Mouse (Mus musculus) forebrain, embryonic 12.5 days (tissue): ENCODE results near the gene Aldh1l1. TPM values are rescaled to one million over a fixed set of nuclear protein-coding genes. Genes with fewer than 3 reads are reported as not detected.

Experiments used
- ATAC-seq: fragments of 200-750 bp; cut with Nextera tagmentation; 2 replicates; pipeline ENCODE4 v1.8.0; 2017; ENCODE audit warnings: moderate TSS enrichment; ENCODE audit not compliant: low FRiP score
- H3K27ac ChIP-seq: fragments of 300-500 bp; sonication (generic); 2 replicates; pipeline ENCODE4 v1.5.1; 2016; ENCODE audit warnings: mild to moderate bottlenecking
- H3K27me3 ChIP-seq: fragments of 300-500 bp; sonication (generic); 2 replicates; pipeline ENCODE4 v1.6.1; 2016; ENCODE audit warnings: mild to moderate bottlenecking
- H3K36me3 ChIP-seq: fragments of 300-500 bp; sonication (generic); replicated peaks from 2 replicates; pipeline ENCODE4 v1.6.1; 2016; ENCODE audit warnings: mild to moderate bottlenecking
- H3K4me1 ChIP-seq: fragments of 300-500 bp; sonication (generic); 2 replicates; pipeline ENCODE4 v1.6.1; 2016
- H3K4me2 ChIP-seq: fragments of 300-500 bp; sonication (generic); 2 replicates; pipeline ENCODE4 v1.6.1; 2016; ENCODE audit warnings: mild to moderate bottlenecking, moderate library complexity
- H3K4me3 ChIP-seq: fragments of 300-500 bp; sonication (generic); replicated peaks from 2 replicates; pipeline ENCODE4 v1.5.1; 2016; ENCODE audit warnings: mild to moderate bottlenecking
- H3K9ac ChIP-seq: fragments of 300-500 bp; sonication (generic); 2 replicates; pipeline ENCODE4 v1.6.1; 2016; ENCODE audit warnings: mild to moderate bottlenecking
- H3K9me3 ChIP-seq: fragments of 300-500 bp; sonication (generic); 2 replicates; pipeline ENCODE4 v1.6.1; 2016
- WGBS: fragments of 180-500 bp; shearing (Covaris S2); methylation state at CpG from one replicate; pipeline ENCODE4 v1.1.7; 2016; 5-methylcytosine and 5-hydroxymethylcytosine counted together
- polyA plus RNA-seq: library from polyadenylated mRNA; unstranded; fragments of >200 nt; fragmentation: Nextera tagmentation; extraction: Ambion mirVana; gene quantifications from 2 replicates; pipeline ENCODE4 v1.2.1, GENCODE M21; 2016

Gene Aldh1l1
- polyA plus RNA-seq: 2.0 TPM in 2 replicates

GRCm38 (mm10) chr6:90486176-90486921 is at the start of gene Aldh1l1:
Gene Aldh1l1 (plus strand): TSS chr6:90486427.
- no peaks in the 10 kb centered on the region for H3K27me3 ChIP-seq
- H3K4me2 ChIP-seq: no peak within 1 kb of the TSS
- H3K27ac ChIP-seq: no peak within 1 kb of the TSS
- no peaks in the 10 kb centered on the region for H3K4me1 ChIP-seq
- H3K9ac ChIP-seq: no peak within 1 kb of the TSS
- no peak within 1 kb of the TSS for H3K4me3 ChIP-seq
- no peak for ATAC-seq
- no peaks in the 10 kb centered on the region for H3K36me3 ChIP-seq
- no peaks in the 10 kb centered on the region for H3K9me3 ChIP-seq
- 81% methylated on average over 12 of the region's 12 CpGs for WGBS

GRCm38 (mm10) chr6:90437041-90437440 is 49.2 kb upstream of the Aldh1l1 start:
- H3K4me2 ChIP-seq: no peak overlapping the region
- peaks cover 3% of the 10 kb centered on the region for H3K4me1 ChIP-seq
- no peaks in the 10 kb centered on the region for H3K36me3 ChIP-seq
- no peak overlapping the region for H3K9ac ChIP-seq
- ATAC-seq: no peak
- 92% methylated on average over 3 of the region's 3 CpGs for WGBS
- H3K27ac ChIP-seq: no peak overlapping the region
- no peaks in the 10 kb centered on the region for H3K9me3 ChIP-seq
- H3K4me3 ChIP-seq: no peak overlapping the region
- H3K27me3 ChIP-seq: no peaks in the 10 kb centered on the region; the same call in 1 of the 2 replicates

GRCm38 (mm10) chr6:90446883-90447282 is 39.3 kb upstream of the Aldh1l1 start:
- no peak overlapping the region; the same call in 1 of the 2 replicates for H3K4me2 ChIP-seq
- H3K27me3 ChIP-seq: no peaks in the 10 kb centered on the region
- H3K9ac ChIP-seq: peak overlapping the region; percentile 21; the same call in 1 of the 2 replicates
- peaks cover 14% of the 10 kb centered on the region for H3K4me1 ChIP-seq
- H3K36me3 ChIP-seq: no peaks in the 10 kb centered on the region
- no peak overlapping the region for H3K27ac ChIP-seq
- no peak overlapping the region for H3K4me3 ChIP-seq
- no peaks in the 10 kb centered on the region for H3K9me3 ChIP-seq
- ATAC-seq: 0 out of 2 replicates have a peak, but pooled peaks have one; percentile 44
- WGBS: 28% methylated on average over 4 of the region's 4 CpGs

GRCm38 (mm10) chr6:90450179-90450578 is 36.0 kb upstream of the Aldh1l1 start:
- H3K4me2 ChIP-seq: no peak overlapping the region
- no peak overlapping the region for H3K27ac ChIP-seq
- H3K4me3 ChIP-seq: no peak overlapping the region
- H3K4me1 ChIP-seq: peaks cover 14% of the 10 kb centered on the region
- no peak for ATAC-seq
- no peaks in the 10 kb centered on the region for H3K27me3 ChIP-seq
- H3K36me3 ChIP-seq: no peaks in the 10 kb centered on the region
- H3K9ac ChIP-seq: no peak overlapping the region
- no peaks in the 10 kb centered on the region for H3K9me3 ChIP-seq
- WGBS: 26% methylated on average over 7 of the region's 7 CpGs

GRCm38 (mm10) chr6:90450697-90451096 is 35.5 kb upstream of the Aldh1l1 start:
- Histone ChIP-seq H3K9ac (no peak overlapping the region), H3K4me2 (no peak overlapping the region), H3K4me1 (peaks cover 14% of the 10 kb centered on the region), H3K27ac (no peak overlapping the region), H3K9me3 (no peaks in the 10 kb centered on the region), H3K4me3 (no peak overlapping the region), H3K36me3 (no peaks in the 10 kb centered on the region), H3K27me3 (no peaks in the 10 kb centered on the region)
- no peak for ATAC-seq
- WGBS: 74% methylated on average over 5 of the region's 5 CpGs

- no peak overlapping the region for H3K27ac ChIP-seq
- no peak overlapping the region for H3K4me3 ChIP-seq
- H3K27me3 ChIP-seq: peaks cover 3% of the 10 kb centered on the region; the same call in 1 of the 2 replicates
- ATAC-seq: no peak
- no peaks in the 10 kb centered on the region for H3K36me3 ChIP-seq
- no peaks in the 10 kb centered on the region for H3K9me3 ChIP-seq
- no peak overlapping the region for H3K9ac ChIP-seq
- no peak overlapping the region for H3K4me2 ChIP-seq
- peaks cover 12% of the 10 kb centered on the region for H3K4me1 ChIP-seq
- WGBS: 91% methylated on average over 5 of the region's 5 CpGs
Measured at GRCm38 (mm10) chr6:90451512-90451911, 34.7 kb upstream of the Aldh1l1 start.

GRCm38 (mm10) chr6:90452603-90453002 is 33.6 kb upstream of the Aldh1l1 start:
- no peaks in the 10 kb centered on the region for H3K36me3 ChIP-seq
- no peak overlapping the region for H3K9ac ChIP-seq
- H3K27me3 ChIP-seq: peaks cover 3% of the 10 kb centered on the region; the same call in 1 of the 2 replicates
- no peak for ATAC-seq
- H3K4me2 ChIP-seq: no peak overlapping the region
- H3K4me1 ChIP-seq: 0 out of 2 replicates have a peak, but pooled peaks cover 1% of the 10 kb centered on the region
- H3K27ac ChIP-seq: no peak overlapping the region
- H3K4me3 ChIP-seq: no peak overlapping the region
- H3K9me3 ChIP-seq: no peaks in the 10 kb centered on the region

GRCm38 (mm10) chr6:90453751-90454150 is 32.5 kb upstream of the Aldh1l1 start:
- no peaks in the 10 kb centered on the region for H3K9me3 ChIP-seq

GRCm38 (mm10) chr6:90457421-90457820 is 28.8 kb upstream of the Aldh1l1 start:
- H3K27me3 ChIP-seq: peaks cover 34% of the 10 kb centered on the region
- no peaks in the 10 kb centered on the region for H3K36me3 ChIP-seq
- WGBS: 79% methylated on average over 2 of the region's 2 CpGs
- H3K4me1 ChIP-seq: 0 out of 2 replicates have a peak, but pooled peaks cover 3% of the 10 kb centered on the region
- ATAC-seq: no peak
- H3K4me3 ChIP-seq: no peak overlapping the region
- no peak overlapping the region for H3K27ac ChIP-seq
- no peak overlapping the region for H3K9ac ChIP-seq
- H3K4me2 ChIP-seq: no peak overlapping the region
- no peaks in the 10 kb centered on the region for H3K9me3 ChIP-seq

More at GRCm38 (mm10) chr6:90453751-90454150, 32.5 kb upstream of the Aldh1l1 start:
- ATAC-seq: no peak
- H3K36me3 ChIP-seq: no peaks in the 10 kb centered on the region
- H3K27me3 ChIP-seq: peaks cover 3% of the 10 kb centered on the region; the same call in 1 of the 2 replicates
- no peak overlapping the region for H3K4me2 ChIP-seq
- no peak overlapping the region for H3K4me3 ChIP-seq
- H3K27ac ChIP-seq: no peak overlapping the region
- H3K4me1 ChIP-seq: no peaks in the 10 kb centered on the region
- no peak overlapping the region for H3K9ac ChIP-seq
- 87% methylated on average over 5 of the region's 5 CpGs for WGBS

GRCm38 (mm10) chr6:90461181-90461580 is 25.0 kb upstream of the Aldh1l1 start:
- no peak for ATAC-seq
- no peaks in the 10 kb centered on the region for H3K9me3 ChIP-seq
- H3K9ac ChIP-seq: no peak overlapping the region
- H3K36me3 ChIP-seq: no peaks in the 10 kb centered on the region
- 41% methylated on average over 2 of the region's 2 CpGs for whole genome bisulfite sequencing
- H3K27me3 ChIP-seq: peaks cover 60% of the 10 kb centered on the region
- H3K4me1 ChIP-seq: peaks cover 18% of the 10 kb centered on the region
- no peak overlapping the region for H3K27ac ChIP-seq
- no peak overlapping the region for H3K4me3 ChIP-seq
- no peak overlapping the region for H3K4me2 ChIP-seq

GRCm38 (mm10) chr6:90461771-90462170 is 24.5 kb upstream of the Aldh1l1 start:
- Histone ChIP-seq H3K36me3 (no peaks in the 10 kb centered on the region), H3K4me2 (peak overlapping the region; percentile 100), H3K4me1 (peaks cover 18% of the 10 kb centered on the region), H3K9ac (0 out of 2 replicates have a peak overlapping the region, but pooled peaks have one; percentile 58), H3K27me3 (peaks cover 60% of the 10 kb centered on the region), H3K4me3 (peak overlapping the region; percentile 62), H3K27ac (no peak overlapping the region), H3K9me3 (no peaks in the 10 kb centered on the region)
- WGBS: 7% methylated on average over 12 of the region's 12 CpGs
- ATAC-seq: no peak

GRCm38 (mm10) chr6:90462181-90462706 is 24.0 kb upstream of the Aldh1l1 start, which contains the start of gene Klf15:
Gene Klf15 (plus strand): TSS chr6:90462576.
- peaks cover 60% of the 10 kb centered on the region for H3K27me3 ChIP-seq
- peak; percentile 78 for ATAC-seq

More at GRCm38 (mm10) chr6:90462181-90462706, 24.0 kb upstream of the Aldh1l1 start, which contains the start of gene Klf15:
- Histone ChIP-seq H3K36me3 (no peaks in the 10 kb centered on the region), H3K9ac (peak within 1 kb of the TSS; percentile 58), H3K9me3 (no peaks in the 10 kb centered on the region), H3K27ac (no peak within 1 kb of the TSS), H3K4me3 (peak within 1 kb of the TSS; percentile 62), H3K4me2 (peak within 1 kb of the TSS; percentile 100), H3K4me1 (peaks cover 18% of the 10 kb centered on the region)
- WGBS: under 1% methylated on average over 47 of the region's 70 CpGs
